Mouse (Mus musculus) adrenal gland, adult 2 months (tissue): ENCODE results near the gene Nedd8. TPM values are rescaled to one million over a fixed set of nuclear protein-coding genes. Genes with fewer than 3 reads are reported as not detected.

ENCODE experiments used
- DNase-seq: peaks from one replicate; pipeline ENCODE4 v3.0.0; 2021
- polyA plus RNA-seq: library from polyadenylated mRNA; depleted of rRNA; stranded (reverse); fragments of >200 nt; gene quantifications from 2 replicates; pipeline ENCODE4 v1.2.3, GENCODE M21; 2012; rRNA removed
- total RNA-seq, 2 experiments: library from RNA; stranded (reverse); gene quantifications; 2 replicates each; pipeline ENCODE4 v1.2.3; 2021

The Nedd8 gene
- total and polyA plus RNA-seq, 3 experiments, result 281 to 392 (median 352) TPM

DNA sequence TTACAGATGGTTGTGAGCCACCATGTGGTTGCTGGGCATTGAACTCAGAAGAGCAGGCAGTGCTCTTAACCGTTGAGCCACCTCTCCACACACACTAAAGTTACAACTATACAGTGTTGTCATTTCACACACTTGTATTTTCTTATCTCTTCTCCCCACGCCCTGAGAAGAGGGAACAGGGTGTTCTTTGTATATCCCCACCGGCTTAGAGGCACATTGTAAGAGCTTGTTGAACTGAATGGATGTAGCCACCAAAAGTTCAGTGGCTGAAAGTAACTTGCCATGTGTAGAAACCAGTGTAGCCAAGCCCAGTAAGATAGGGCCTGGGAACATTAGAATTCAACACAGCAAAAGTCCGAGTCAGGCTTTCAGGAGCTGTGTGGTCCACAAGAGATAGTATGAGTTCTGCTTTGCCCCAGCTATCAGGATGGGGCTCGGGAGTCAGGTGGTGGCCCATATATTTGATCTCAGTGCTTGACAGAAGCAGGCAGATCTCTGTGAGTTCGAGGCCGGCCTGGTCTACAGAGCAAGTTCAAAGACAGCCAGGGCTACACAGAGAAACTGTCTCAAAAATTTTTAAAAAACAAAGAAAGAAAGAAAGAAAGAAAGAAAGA lies 57.3 kb downstream of the Nedd8 start:
- DNase-seq, result no peak

DNA sequence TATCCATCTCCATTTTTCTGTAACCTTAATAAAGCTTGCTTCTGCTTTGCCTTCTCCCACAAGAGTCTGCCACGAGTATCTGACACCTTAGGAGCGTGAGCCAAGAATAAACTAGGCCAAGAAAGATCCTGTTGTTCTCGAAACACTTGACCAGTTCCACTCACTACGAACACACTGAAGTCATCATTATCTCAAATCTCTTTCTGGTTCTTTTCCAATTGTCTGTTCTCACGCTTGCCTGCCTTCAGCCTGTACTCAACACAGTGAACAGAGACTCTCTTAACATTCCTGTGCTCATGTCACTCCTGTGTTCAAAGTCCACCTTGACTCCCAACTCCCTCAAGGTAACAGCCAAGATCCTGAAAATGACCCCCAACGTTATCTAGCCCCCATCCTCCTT lies 58.6 kb downstream of the Nedd8 start:
- no peak for DNase-seq

Other genes starting within 250 kb of the Nedd8 start
Only the 30 nearest of the 35 such genes appear.
- gene Carmil3, start 181.5 kb downstream of the Nedd8 start, total RNA-seq, result 1 to 10 TPM; 4.8 to 5.4 TPM
- gene Carmil3, start 181.5 kb downstream of the Nedd8 start, polyA plus RNA-seq, result 11.0 and 14.8 TPM in 2 replicates
- gene Cpne6, start 161.7 kb downstream of the Nedd8 start, total RNA-seq, result not detected
- 0.13 and 0.33 TPM in 2 replicates for gene Cpne6, start 161.7 kb downstream of the Nedd8 start, polyA plus RNA-seq
- not detected for gene Nrl, start 147.1 kb downstream of the Nedd8 start, total RNA-seq
- not detected in 2 replicates for gene Nrl, start 147.1 kb downstream of the Nedd8 start, polyA plus RNA-seq
- gene Pck2, start 131.9 kb downstream of the Nedd8 start, total RNA-seq, result 10 to 100 TPM; 21.3 to 28.6 TPM
- gene Pck2, start 131.9 kb downstream of the Nedd8 start, polyA plus RNA-seq, result 47.7 and 50.9 TPM in 2 replicates
- gene Dcaf11, start 112.1 kb downstream of the Nedd8 start, total RNA-seq, result 100 to 1,000 TPM; 102 to 157 TPM
- gene Dcaf11, start 112.1 kb downstream of the Nedd8 start, polyA plus RNA-seq, result 107 and 139 TPM in 2 replicates
- 1 to 10 TPM in 1 of 2 experiments, not detected in 1; 1.2 TPM for gene A730061H03Rik, start 111.7 kb downstream of the Nedd8 start, total RNA-seq
- gene A730061H03Rik, start 111.7 kb downstream of the Nedd8 start, polyA plus RNA-seq, result 3.8 and 4.2 TPM in 2 replicates
- 1 to 10 TPM in 1 of 2 experiments, under 1 TPM in 1; 0.41 to 1.5 TPM for gene Fitm1, start 96.5 kb downstream of the Nedd8 start, total RNA-seq
- 3.8 and 5.6 TPM in 2 replicates for gene Fitm1, start 96.5 kb downstream of the Nedd8 start, polyA plus RNA-seq
- gene Psme1, start 94.0 kb downstream of the Nedd8 start, total RNA-seq, result 100 to 1,000 TPM; 207 to 360 TPM
- 87.3 and 96.4 TPM in 2 replicates for gene Psme1, start 94.0 kb downstream of the Nedd8 start, polyA plus RNA-seq
- gene Emc9, start 86.8 kb downstream of the Nedd8 start, total RNA-seq, result 10 to 100 TPM; 24.5 to 38.4 TPM
- 59.2 and 62.9 TPM in 2 replicates for gene Emc9, start 86.8 kb downstream of the Nedd8 start, polyA plus RNA-seq
- gene Psme2, start 81.0 kb downstream of the Nedd8 start, total RNA-seq, result 100 to 1,000 TPM; 329 to 332 TPM
- 49.2 and 65.1 TPM in 2 replicates for gene Psme2, start 81.0 kb downstream of the Nedd8 start, polyA plus RNA-seq
- gene Rnf31, start 80.4 kb downstream of the Nedd8 start, total RNA-seq, result 10 to 100 TPM; 30.8 to 36.6 TPM
- gene Rnf31, start 80.4 kb downstream of the Nedd8 start, polyA plus RNA-seq, result 37.2 and 38.9 TPM in 2 replicates
- 10 to 100 TPM; 18.0 to 23.6 TPM for gene Irf9, start 68.6 kb downstream of the Nedd8 start, total RNA-seq
- gene Irf9, start 68.6 kb downstream of the Nedd8 start, polyA plus RNA-seq, result 76.9 and 100 TPM in 2 replicates
- 10 to 100 TPM in 1 of 2 experiments, 1 to 10 TPM in 1; 7.5 to 10.4 TPM for gene Rec8, start 54.1 kb downstream of the Nedd8 start, total RNA-seq
- gene Rec8, start 54.1 kb downstream of the Nedd8 start, polyA plus RNA-seq, result 15.9 and 18.4 TPM in 2 replicates
- gene Ipo4, start 36.2 kb downstream of the Nedd8 start, total RNA-seq, result 100 to 1,000 TPM; 126 to 136 TPM
- 86.6 and 132 TPM in 2 replicates for gene Ipo4, start 36.2 kb downstream of the Nedd8 start, polyA plus RNA-seq
- 1 to 10 TPM in 1 of 2 experiments, not detected in 1; 3.9 TPM for gene Gm49378, start 34.2 kb downstream of the Nedd8 start, total RNA-seq
- gene Gm49378, start 34.2 kb downstream of the Nedd8 start, polyA plus RNA-seq, result 30.0 and 40.2 TPM in 2 replicates
- 10 to 100 TPM; 76.7 to 86.1 TPM for gene Tm9sf1, start 28.3 kb downstream of the Nedd8 start, total RNA-seq
- 128 and 151 TPM in 2 replicates for gene Tm9sf1, start 28.3 kb downstream of the Nedd8 start, polyA plus RNA-seq
- gene Tssk4, start 21.9 kb downstream of the Nedd8 start, total RNA-seq, result 1 to 10 TPM; 1.2 to 1.5 TPM
- 0.52 and 0.59 TPM in 2 replicates for gene Tssk4, start 21.9 kb downstream of the Nedd8 start, polyA plus RNA-seq
- gene Mdp1, start 11.6 kb downstream of the Nedd8 start, total RNA-seq, result 10 to 100 TPM; 57.9 to 58.2 TPM
- 13.8 and 17.9 TPM in 2 replicates for gene Mdp1, start 11.6 kb downstream of the Nedd8 start, polyA plus RNA-seq
- 10 to 100 TPM; 23.1 to 28.5 TPM for gene Gmpr2, start 183 bp downstream of the Nedd8 start, total RNA-seq
- gene Gmpr2, start 183 bp downstream of the Nedd8 start, polyA plus RNA-seq, result 10.0 and 12.4 TPM in 2 replicates
- 10 to 100 TPM; 29.6 to 35.8 TPM for gene Tinf2, start 9.7 kb upstream of the Nedd8 start, total RNA-seq
- gene Tinf2, start 9.7 kb upstream of the Nedd8 start, polyA plus RNA-seq, result 10.2 and 11.9 TPM in 2 replicates
- gene Tgm1, start 41.8 kb upstream of the Nedd8 start, total RNA-seq, result under 1 TPM; 0.23 to 0.45 TPM
- gene Tgm1, start 41.8 kb upstream of the Nedd8 start, polyA plus RNA-seq, result 0.27 and 0.28 TPM in 2 replicates
- 10 to 100 TPM; 20.2 to 20.4 TPM for gene Rabggta, start 50.1 kb upstream of the Nedd8 start, total RNA-seq
- gene Rabggta, start 50.1 kb upstream of the Nedd8 start, polyA plus RNA-seq, result 39.5 and 44.7 TPM in 2 replicates
- 10 to 100 TPM; 70.7 to 93.5 TPM for gene Dhrs1, start 73.6 kb upstream of the Nedd8 start, total RNA-seq
- gene Dhrs1, start 73.6 kb upstream of the Nedd8 start, polyA plus RNA-seq, result 49.6 and 68.1 TPM in 2 replicates
- 10 to 100 TPM; 17.6 to 17.7 TPM for gene Nop9, start 73.6 kb upstream of the Nedd8 start, total RNA-seq
- gene Nop9, start 73.6 kb upstream of the Nedd8 start, polyA plus RNA-seq, result 9.2 and 9.9 TPM in 2 replicates
- 1 to 10 TPM; 1.2 to 1.7 TPM for gene Cideb, start 86.3 kb upstream of the Nedd8 start, total RNA-seq
- 0.70 and 0.74 TPM in 2 replicates for gene Cideb, start 86.3 kb upstream of the Nedd8 start, polyA plus RNA-seq
- under 1 TPM in 1 of 2 experiments, not detected in 1; 0.14 TPM for gene Ltb4r2, start 89.3 kb upstream of the Nedd8 start, total RNA-seq
- 0.39 TPM in 1 of 2 replicates, not detected in the other for gene Ltb4r2, start 89.3 kb upstream of the Nedd8 start, polyA plus RNA-seq
- gene Ltb4r1, start 93.8 kb upstream of the Nedd8 start, total RNA-seq, result under 1 TPM in 1 of 2 experiments, not detected in 1; 0.76 TPM
- 1.4 and 1.7 TPM in 2 replicates for gene Ltb4r1, start 93.8 kb upstream of the Nedd8 start, polyA plus RNA-seq
- 10 to 100 TPM in 1 of 2 experiments, 1 to 10 TPM in 1; 9.8 to 12.5 TPM for gene Adcy4, start 112.0 kb upstream of the Nedd8 start, total RNA-seq
- 17.1 and 21.0 TPM in 2 replicates for gene Adcy4, start 112.0 kb upstream of the Nedd8 start, polyA plus RNA-seq
- 1 to 10 TPM; 3.3 to 3.7 TPM for gene Ripk3, start 116.7 kb upstream of the Nedd8 start, total RNA-seq
- 6.2 and 6.4 TPM in 2 replicates for gene Ripk3, start 116.7 kb upstream of the Nedd8 start, polyA plus RNA-seq
- gene Nfatc4, start 151.0 kb upstream of the Nedd8 start, total RNA-seq, result 10 to 100 TPM; 17.9 to 21.9 TPM
- 50.5 and 58.1 TPM in 2 replicates for gene Nfatc4, start 151.0 kb upstream of the Nedd8 start, polyA plus RNA-seq